Mouse (Mus musculus) left cerebral cortex, adult 11 months (tissue): ENCODE measurements at regions not wholly inside any gene's neighbourhood (a gene's known extent, or its start where the extent isn't known, plus 50 kb on each side); places are given as distances from the start of the nearest gene placed in this dataset.
"Not testable (repeated sequence)": the region's sequence is repeated elsewhere in the genome, so short reads cannot be mapped to it uniquely, and the experiment has no call there.

ENCODE experiments used
- DNase-seq: peaks from one replicate; pipeline ENCODE4 v3.0.0; 2022; ENCODE audit warnings: low spot score

- no peak for DNase-seq
Measured at GRCm38 (mm10) chr13:72541706-72542105, 86.9 kb upstream of the Irx2 start.

- DNase-seq, result no peak
Measured at GRCm38 (mm10) chr13:72557951-72558350, 70.7 kb upstream of the Irx2 start.

- no peak for DNase-seq
Measured at GRCm38 (mm10) chr13:72571871-72572270, 56.7 kb upstream of the Irx2 start.

- DNase-seq, result no peak
Measured at GRCm38 (mm10) chr13:72572846-72573245, 55.8 kb upstream of the Irx2 start.

GRCm38 (mm10) chr13:72574126-72574525 lies 54.5 kb upstream of the Irx2 start:
- not testable (repeated sequence) for DNase-seq

- no peak for DNase-seq
Measured at GRCm38 (mm10) chr13:72576485-72576884, 52.1 kb upstream of the Irx2 start.

GRCm38 (mm10) chr13:72578416-72578815 lies 50.2 kb upstream of the Irx2 start:
- DNase-seq, result no peak
